Mouse (Mus musculus) frontal cortex, adult 2 months (tissue): ENCODE measurements around the gene Zbed3. TPM values are rescaled to one million over a fixed set of nuclear protein-coding genes. Genes with fewer than 3 reads are reported as not detected.

ENCODE experiments used
- DNase-seq, 2 experiments: peaks; one replicate each; pipeline ENCODE4 v3.0.0; 2022; ENCODE audit warnings: low spot score in 1 of 2; ENCODE audit errors: extremely low spot score in 1 of 2
- polyA plus RNA-seq: library from polyadenylated mRNA; depleted of rRNA; stranded (reverse); fragments of >200 nt; gene quantifications from 2 replicates; pipeline ENCODE4 v1.2.3, GENCODE M21; 2012; rRNA removed

Gene Zbed3
- polyA plus RNA-seq = 16.6 and 17.1 TPM in 2 replicates

DNA sequence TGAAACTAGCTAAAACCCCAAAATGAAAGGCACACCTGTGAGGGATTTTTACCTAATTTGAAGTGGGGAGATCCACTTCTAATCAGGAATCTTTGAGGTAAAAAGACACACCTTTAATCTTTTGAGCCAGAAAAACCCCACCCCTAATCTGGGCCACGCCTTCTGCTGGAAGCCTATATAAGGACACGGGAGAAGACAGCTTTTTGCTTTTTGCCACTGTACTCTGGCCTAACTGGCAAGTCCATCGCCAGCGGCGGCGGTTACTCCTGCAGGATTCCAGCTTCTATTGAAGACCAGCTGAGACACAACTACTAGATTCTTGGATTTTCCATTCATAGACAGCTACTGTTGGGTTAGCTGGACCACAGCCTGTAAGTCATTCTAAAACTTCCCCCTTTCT is at the start of gene Zbed3:
TSS of gene Zbed3 (plus strand) at position 213 of the 400 bp plus-strand sequence.
- DNase-seq = no peak

DNA sequence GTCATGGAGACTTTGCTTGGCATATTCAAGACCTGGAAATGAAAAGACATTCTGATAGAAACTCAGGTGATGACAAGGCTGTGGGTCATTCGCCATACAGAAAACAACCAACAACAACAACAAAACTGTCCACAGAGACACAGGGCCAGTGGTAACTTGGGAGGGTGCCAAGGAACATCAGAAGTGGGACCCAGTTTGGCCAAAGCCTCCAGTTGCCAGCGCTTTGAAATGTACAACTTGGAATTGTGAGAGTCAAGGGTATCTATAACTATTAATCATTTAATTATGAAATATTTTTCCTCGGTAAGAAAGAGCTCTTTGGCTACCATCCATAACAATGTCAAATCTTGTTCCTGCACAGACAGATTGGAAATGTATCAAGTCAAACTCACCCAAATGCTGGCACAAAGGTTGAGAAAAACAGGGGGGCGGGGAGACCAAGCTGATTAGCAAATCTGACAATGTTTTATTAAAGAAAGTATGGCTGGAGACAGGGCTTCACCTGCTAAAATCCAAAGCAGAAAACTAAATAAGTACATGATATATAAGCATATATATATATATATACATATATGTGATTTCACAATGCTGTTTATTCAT is 44.9 kb upstream of the Zbed3 start:
- DNase-seq = no peak

- DNase-seq = no peak
These were observed 41.4 kb upstream of the Zbed3 start for GRCm38 (mm10) chr13:95281740-95282673.

DNA sequence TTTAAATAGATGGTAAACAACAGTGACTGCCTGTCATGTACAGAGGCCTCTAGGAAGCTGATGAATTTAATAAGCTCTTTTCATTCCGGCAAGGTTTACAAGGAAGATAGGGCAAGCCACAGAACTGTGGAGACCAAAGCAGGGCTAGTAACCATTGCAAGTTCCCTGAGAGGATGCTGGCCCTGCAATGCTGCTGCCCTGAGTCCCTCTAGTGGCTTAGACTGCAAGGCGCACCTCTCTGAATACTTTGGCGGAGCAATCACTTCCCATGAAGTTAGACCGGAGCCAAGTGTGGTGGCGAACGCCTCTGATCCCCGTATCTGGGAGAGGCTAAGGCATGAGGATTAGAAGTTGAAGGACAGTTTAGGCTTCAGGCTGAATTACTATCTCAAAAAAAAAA is 36.4 kb upstream of the Zbed3 start:
- DNase-seq = peak; percentile 57 to 90

DNA sequence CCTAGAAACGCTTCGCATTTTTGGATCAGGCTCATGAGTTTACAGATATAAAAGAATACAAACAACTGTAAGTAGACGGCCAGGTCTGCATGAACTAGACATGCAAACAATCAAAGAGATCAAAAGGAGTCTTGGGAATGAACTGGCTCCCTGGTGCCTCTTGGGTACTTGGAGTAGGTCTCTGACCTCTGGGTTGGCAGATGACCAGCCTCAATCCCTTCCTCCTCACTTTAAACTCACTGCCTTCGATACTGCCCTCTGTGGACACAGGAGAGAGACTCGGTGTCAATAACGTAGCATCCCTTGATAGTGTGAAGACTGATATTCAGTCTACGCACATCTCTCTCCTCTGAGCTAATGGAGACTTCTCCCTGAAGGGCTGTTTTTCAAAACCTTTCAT is 35.4 kb upstream of the Zbed3 start:
- no peak for DNase-seq

DNA sequence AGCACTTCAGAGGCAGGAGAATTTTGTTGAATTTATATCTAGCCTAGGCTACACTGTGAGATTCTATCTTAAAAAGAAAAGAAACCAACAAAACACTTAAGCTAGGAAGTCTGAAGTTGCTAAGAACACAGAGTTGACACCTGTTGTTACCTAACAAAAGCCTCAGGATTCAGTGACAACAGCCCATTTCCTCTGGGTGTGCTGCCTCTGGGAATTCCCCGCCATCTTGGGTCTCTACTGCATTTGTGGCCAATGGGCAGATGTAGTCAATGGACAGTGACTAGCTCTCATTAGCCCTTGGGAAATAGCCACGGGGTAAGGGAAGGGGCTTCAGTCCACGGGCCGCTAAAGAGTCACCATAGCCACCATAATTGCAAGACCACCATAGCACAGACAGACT is 31.4 kb upstream of the Zbed3 start:
- no peak for DNase-seq

DNA sequence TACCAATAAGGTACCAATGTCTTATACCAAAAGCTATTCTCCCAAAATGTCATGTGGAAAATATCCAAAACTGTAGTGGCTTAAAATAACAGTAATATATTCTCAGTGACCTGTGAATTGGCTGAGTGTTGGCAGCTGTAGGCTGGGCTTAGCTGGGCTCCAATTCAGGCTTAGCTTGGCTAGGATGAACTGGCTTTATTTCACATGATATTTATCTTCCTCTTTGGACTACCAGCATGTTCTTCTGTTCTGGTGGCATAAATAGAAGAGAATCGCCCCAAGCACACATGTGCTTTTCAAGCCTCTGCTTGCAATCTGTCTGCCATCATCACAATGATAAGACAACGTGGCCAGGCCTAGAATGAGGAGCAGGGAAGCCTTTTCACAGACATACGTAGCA is 23.5 kb upstream of the Zbed3 start:
- no peak for DNase-seq

GRCm38 (mm10) chr13:95306596-95306995 is 16.8 kb upstream of the Zbed3 start:
- no peak for DNase-seq

DNA sequence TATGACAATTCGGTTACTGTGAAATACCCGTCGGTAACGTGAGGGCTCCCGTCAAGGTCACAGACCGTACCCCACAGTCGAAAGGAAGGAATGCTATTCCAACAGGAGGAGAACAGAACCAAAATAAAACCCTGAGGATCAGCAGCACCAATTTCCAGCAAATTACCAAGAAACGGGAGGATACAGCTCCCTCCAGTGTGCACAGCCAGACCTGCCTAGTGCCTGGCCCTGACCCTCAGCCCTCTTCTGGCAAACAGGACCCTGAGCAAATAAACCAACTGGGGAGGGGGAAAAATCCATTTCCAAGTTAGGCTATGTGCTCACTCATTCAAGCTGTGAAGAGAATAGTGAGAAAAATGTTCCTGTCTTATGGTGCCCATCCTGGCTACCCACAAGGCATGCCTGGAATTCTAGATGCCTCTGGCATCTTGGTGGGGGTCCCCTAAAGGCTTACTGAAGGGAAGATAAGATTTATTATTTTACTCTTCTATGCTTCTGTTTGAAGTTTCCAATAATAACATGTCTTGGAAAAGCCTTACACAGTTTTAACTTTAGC is 16.2 kb upstream of the Zbed3 start:
- no peak for DNase-seq

- peak in 1 of 2 experiments; percentile 41 for DNase-seq
These were observed 11.4 kb upstream of the Zbed3 start for GRCm38 (mm10) chr13:95312016-95312415.

GRCm38 (mm10) chr13:95319153-95319552 is 4.3 kb upstream of the Zbed3 start:
- no peak for DNase-seq

DNA sequence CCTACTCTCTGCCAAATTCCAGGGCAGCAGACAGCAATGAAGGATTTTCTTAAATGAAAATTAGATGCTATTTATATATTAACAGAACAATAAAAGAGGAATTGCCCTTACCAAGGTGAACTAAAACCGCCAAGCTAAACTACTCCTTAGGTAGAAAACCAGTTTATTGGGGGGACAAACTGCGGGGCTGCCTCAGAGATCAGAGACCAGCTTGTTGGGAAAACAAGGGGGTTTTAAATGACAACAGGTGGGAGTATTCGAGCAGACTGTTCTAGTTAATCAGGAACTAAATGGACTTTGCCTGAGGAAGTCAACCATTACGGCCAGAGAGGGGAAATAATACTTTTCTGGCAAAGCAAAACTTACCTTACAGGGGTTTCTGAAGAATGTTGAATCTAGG is 3.0 kb upstream of the Zbed3 start:
- no peak for DNase-seq

DNA sequence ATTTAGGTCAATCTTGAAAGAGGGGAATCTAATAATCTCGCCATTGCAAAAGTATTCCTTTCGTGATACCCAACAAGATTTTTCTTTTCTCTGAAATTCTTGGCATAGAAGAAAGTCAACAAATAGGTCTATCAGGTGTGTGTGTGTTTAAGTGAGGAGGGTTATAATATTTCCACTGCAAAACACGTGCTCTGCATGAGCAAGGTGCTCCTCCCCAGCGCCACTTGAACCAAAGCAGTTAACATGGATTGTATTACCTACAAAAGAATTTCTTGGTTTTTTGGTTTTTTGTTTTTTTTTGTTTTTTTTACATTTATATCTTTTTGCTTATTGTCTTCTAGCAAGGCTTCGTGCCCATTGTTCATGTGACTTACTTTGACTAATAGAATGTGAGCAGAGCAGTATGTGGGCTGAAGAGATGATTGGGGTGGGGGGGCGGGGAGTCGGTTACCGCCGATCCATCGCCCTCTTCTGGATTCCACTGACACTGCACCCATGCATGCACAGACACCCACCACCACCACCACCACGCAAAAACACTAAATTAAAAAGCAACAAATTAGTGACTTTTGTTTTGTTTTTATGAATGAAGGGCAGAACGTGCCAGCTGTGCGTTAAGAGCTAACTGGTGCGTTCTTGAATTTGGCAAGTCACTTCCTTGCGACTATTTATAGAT is 676 bp downstream of the Zbed3 start:
- peak in 1 of 2 experiments; percentile 76 for DNase-seq

GRCm38 (mm10) chr13:95324626-95325079 is 1.2 kb downstream of the Zbed3 start:
- DNase-seq = peak in 1 of 2 experiments; percentile 69

DNA sequence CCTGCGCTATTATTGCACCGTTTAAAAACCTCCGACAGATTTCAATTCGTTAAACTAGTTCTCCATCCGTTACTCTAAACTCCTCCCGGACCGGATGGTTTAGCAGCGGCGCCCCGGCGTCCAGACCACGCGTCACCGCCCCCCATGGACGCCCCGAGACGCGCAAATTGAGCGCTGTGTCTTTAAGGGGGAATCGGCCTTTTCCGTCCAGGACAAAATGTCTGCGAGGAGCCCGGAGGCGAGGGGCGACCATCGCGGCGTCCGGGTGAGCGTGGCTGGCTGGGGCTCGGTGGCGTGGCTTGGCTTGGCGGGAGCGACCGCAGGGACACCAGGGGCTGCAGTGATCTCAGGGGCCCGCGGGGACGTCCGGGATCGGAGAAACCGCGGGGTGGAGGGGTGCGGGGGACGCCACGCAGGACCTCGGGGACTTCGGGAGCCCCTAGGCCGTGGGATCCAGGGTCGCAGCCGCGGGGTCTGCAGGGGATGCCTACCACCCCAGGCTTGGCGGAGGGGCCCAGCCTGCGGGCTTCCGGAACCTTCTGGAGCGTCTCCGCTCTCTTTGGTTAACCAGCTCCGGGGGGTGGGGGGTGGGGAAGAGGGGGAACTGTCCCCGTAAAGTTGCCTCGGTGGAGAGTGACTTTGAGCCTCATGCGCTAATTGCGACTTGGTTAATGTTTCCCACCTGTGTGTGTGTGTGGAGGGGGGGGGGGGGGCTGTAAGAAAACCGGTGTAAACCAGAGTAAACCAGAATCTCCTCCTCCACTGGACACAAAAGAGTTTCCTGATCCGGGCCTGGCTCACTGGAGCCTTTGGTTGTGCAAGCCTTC is 1.9 kb downstream of the Zbed3 start:
- no peak for DNase-seq

DNA sequence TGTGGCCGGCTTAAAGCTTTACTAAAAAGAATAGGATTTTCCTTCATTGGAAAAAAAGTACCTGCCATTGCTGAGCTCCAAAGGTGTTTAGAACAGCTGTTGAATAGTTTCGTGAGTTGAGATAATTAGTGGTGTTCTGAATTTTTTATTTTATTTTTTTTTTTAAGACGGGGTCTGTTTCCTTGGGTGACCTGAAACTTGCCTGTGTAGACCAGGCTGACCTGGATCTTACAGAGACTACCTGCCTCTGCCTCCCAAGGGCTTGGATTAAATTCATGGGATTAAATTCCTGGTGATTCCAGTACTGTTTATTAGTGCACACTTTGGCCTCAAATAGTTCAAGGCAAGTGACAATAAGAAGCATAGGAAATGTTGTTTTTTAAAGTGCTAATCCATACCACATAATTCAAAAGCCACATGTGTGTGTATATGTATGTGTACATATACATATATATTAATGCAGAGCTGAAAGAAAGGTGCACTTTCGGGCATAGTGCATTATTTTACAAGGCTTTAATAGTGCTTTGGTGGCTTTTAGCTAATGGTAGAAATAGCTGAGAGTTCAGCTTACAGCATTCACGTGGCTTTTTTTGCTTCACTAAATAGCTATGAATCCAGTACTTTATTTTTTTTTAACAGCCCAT is 2.6 kb downstream of the Zbed3 start:
- DNase-seq = no peak

GRCm38 (mm10) chr13:95326611-95327344 is 3.4 kb downstream of the Zbed3 start:
- DNase-seq = no peak

DNA sequence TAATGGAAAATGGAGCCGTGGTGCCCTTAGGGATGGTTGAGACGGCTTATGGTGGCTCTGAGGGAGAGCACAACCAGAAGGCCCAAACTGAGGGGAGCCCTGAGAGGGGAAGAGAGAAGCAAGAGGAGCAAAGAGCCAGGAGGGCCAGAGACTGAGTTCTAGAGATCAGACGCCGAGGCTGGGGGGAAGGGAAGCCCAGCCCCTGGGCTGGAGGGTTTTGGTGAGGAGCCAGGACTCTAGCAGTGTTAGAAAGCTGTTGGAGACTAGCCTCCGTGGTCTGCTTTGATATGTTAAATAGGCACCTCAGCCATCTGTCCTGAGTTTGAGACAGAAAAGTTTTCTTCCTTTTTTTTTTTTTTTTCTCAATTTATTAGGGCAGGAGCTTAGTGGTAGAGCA is 3.9 kb downstream of the Zbed3 start:
- peak in 1 of 2 experiments; percentile 56 for DNase-seq

DNA sequence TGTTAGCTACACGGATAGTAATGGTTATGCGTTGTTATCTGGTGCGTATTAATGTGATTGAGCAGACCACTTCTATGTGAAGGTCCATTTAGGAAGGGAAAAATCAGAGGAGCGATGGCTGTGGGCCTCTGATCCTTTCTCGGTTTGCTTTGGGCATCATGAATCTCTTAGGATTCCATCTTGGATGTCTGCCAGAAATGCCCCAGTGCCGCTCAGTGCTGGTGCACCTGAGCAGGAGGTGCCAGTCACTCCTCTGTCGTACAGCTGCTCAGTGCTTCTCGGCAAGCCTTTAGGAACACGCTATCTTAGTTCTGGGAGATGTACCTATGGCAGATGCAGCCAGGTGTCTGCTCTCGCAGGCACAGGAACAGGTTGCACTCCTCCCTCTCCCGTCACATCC is 5.4 kb downstream of the Zbed3 start:
- DNase-seq = no peak
